Mouse (Mus musculus): ENCODE data around the gene Ctps. TPM values are rescaled to one million over a fixed set of nuclear protein-coding genes. Genes with fewer than 3 reads are reported as not detected.

Ctps gene
- total RNA-seq, 2 experiments from 2014 or later: 30.3 to 36.1 TPM

Other genes with a start within 250 kb of the Ctps start
- 10 to 100 TPM; 54.0 to 61.7 TPM for gene Scmh1, start 165.0 kb downstream of the Ctps start, total RNA-seq (2021)
- under 1 TPM in 1 of 2 experiments, not detected in 1; 0.17 TPM for gene Slfnl1, start 38.0 kb downstream of the Ctps start, total RNA-seq (2021)
- not detected for gene Gm8439, start 18.5 kb upstream of the Ctps start, total RNA-seq (2021)
- 10 to 100 TPM; 57.5 to 61.8 TPM for gene Cited4, start 96.3 kb upstream of the Ctps start, total RNA-seq (2021)
- gene Kcnq4, start 178.3 kb upstream of the Ctps start, total RNA-seq (2021): 1 to 10 TPM; 2.8 to 4.0 TPM